Mouse (Mus musculus) embryonic stem cell, embryonic (primary cell): ENCODE measurements around the gene Ncaph2.

Experiments used
- CTCF ChIA-PET, 4 experiments: fragments of 300-600 bp in 2 of 4; fragments of 350-600 bp in 2 of 4; sonication (Branson Sonifier 250); formaldehyde crosslinking; loops; one replicate each; lab custom pipeline; 2022; ENCODE audit warnings: inconsistent platforms in 2 of 4; lab: Charles Lee
- POLR2A ChIA-PET, 4 experiments: fragments of 300-600 bp in 2 of 4; fragments of 350-600 bp in 2 of 4; sonication (Branson Sonifier 250); formaldehyde crosslinking; loops; one replicate each; lab custom pipeline; 2022; ENCODE audit warnings: antibody characterized with exemption in 4 of 4, inconsistent platforms in 1 of 4; lab: Charles Lee

Ncaph2 gene

GRCm38 (mm10) chr15:89326441-89326840 is 29.1 kb upstream of the Ncaph2 start:
- ChIA-PET POLR2A (interaction anchor here in 2 of 4 experiments (0.6 to 1.6 kb wide), 4 partner anchors 11 to 198 kb away, joined by 3 to 8 read pairs (median 4); partner anchors contain the start of gene Sbf1 (in 2 of the 2)), CTCF (interaction anchor here in 2 of 4 experiments (0.6 to 1.2 kb wide), 4 partner anchors 9 to 249 kb away, joined by 3 to 5 read pairs (median 4); partner anchors contain the start of gene Sbf1 (in 1 of the 2))

- POLR2A ChIA-PET: interaction anchor here in 3 of 4 experiments (0.7 to 4.8 kb wide), 8 partner anchors 11 to 390 kb away, joined by 3 to 37 read pairs (median 4); partner anchors contain the start of genes Adm2 (in 3 of the 3), Lmf2 (in 2 of the 3), Ncaph2 (in 1 of the 3) and Sbf1 (in 1 of the 3)
- CTCF ChIA-PET: interaction anchor here in 2 of 4 experiments (0.6 to 2.0 kb wide), 3 partner anchors 11 to 40 kb away, joined by 3 to 5 read pairs (median 3); partner anchors contain the start of gene Sco2 (in 1 of the 2)
Measured at GRCm38 (mm10) chr15:89334271-89334670, 21.2 kb upstream of the Ncaph2 start, which contains the start of gene Miox. Miox (plus strand) TSS chr15:89334398.

- POLR2A ChIA-PET: interaction anchor here in 3 of 4 experiments (0.9 to 4.8 kb wide), 9 partner anchors 11 to 389 kb away, joined by 3 to 37 read pairs (median 5); partner anchors contain the start of genes Adm2 (in 3 of the 3), Lmf2 (in 1 of the 3), Ncaph2 (in 1 of the 3) and Sbf1 (in 1 of the 3)
- CTCF ChIA-PET: interaction anchor here in 2 of 4 experiments (0.6 to 2.0 kb wide), 3 partner anchors 9 to 38 kb away, joined by 3 to 5 read pairs (median 3); partner anchors contain the start of gene Sco2 (in 1 of the 2)
Measured at GRCm38 (mm10) chr15:89334774-89335537, 20.6 kb upstream of the Ncaph2 start.

- POLR2A ChIA-PET: interaction anchor here in 3 of 4 experiments (0.8 to 4.8 kb wide), 9 partner anchors 8 to 141 kb away, joined by 3 to 37 read pairs (median 6); partner anchors contain the start of genes Adm2 (in 2 of the 3), Sbf1 (in 2 of the 3) and Sco2 (in 1 of the 3)
- CTCF ChIA-PET: interaction anchor here in 2 of 4 experiments (0.7 to 2.0 kb wide), 4 partner anchors 10 to 140 kb away, joined by 3 to 5 read pairs (median 3); partner anchors contain the start of genes Dennd6b (in 1 of the 2) and Sbf1 (in 1 of the 2)
Measured at GRCm38 (mm10) chr15:89336422-89336821, 19.1 kb upstream of the Ncaph2 start.

- ChIA-PET CTCF (interaction anchor here in 1 of 4 experiments (0.7 kb wide), 1 partner anchor 14 kb away, joined by 3 read pairs; no protein-coding TSS in a partner anchor), POLR2A (interaction anchor here in 1 of 4 experiments (1.1 to 1.4 kb wide), 2 partner anchors 13 to 17 kb away, joined by 3 read pairs; partner anchors contain the start of gene Adm2)
Measured at GRCm38 (mm10) chr15:89339696-89340095, 15.8 kb upstream of the Ncaph2 start.

- POLR2A ChIA-PET: interaction anchor here in 1 of 4 experiments (0.5 to 1.4 kb wide), 4 partner anchors 9 to 250 kb away, joined by 3 to 5 read pairs (median 3); partner anchors contain the start of gene Adm2
- CTCF ChIA-PET: interaction anchor here in 1 of 4 experiments (0.7 kb wide), 1 partner anchor 13 kb away, joined by 3 read pairs; no protein-coding TSS in a partner anchor
Measured at GRCm38 (mm10) chr15:89340136-89340535, 15.4 kb upstream of the Ncaph2 start.

GRCm38 (mm10) chr15:89341678-89342077 is 13.8 kb upstream of the Ncaph2 start:
- ChIA-PET CTCF (interaction anchor here in 1 of 4 experiments (1.0 kb wide), 1 partner anchor 19 kb away, joined by 4 read pairs; no protein-coding TSS in a partner anchor), POLR2A (no interaction called here)

- POLR2A ChIA-PET: interaction anchor here in 1 of 4 experiments (0.9 to 1.5 kb wide), 2 partner anchors 17 to 30 kb away, joined by 3 read pairs; partner anchors contain the start of gene Sco2
Measured at GRCm38 (mm10) chr15:89343325-89343724, 12.2 kb upstream of the Ncaph2 start.

GRCm38 (mm10) chr15:89350447-89350846 is 5.1 kb upstream of the Ncaph2 start:
- ChIA-PET POLR2A (interaction anchor here in 3 of 4 experiments (0.8 to 16.3 kb wide), 9 partner anchors 9 to 227 kb away, joined by 3 to 248 read pairs (median 3); partner anchors contain the start of genes Hdac10 (in 1 of the 3), Odf3b (in 1 of the 3), Sbf1 (in 1 of the 3) and Sco2 (in 1 of the 3)), CTCF (interaction anchor here in 2 of 4 experiments (1.3 to 1.8 kb wide), 2 partner anchors 23 to 24 kb away, joined by 3 to 7 read pairs; partner anchors contain the start of gene Sco2 (in 1 of the 2))

More at GRCm38 (mm10) chr15:89343325-89343724, 12.2 kb upstream of the Ncaph2 start:
- CTCF ChIA-PET: interaction anchor here in 1 of 4 experiments (0.6 kb wide), 1 partner anchor 216 kb away, joined by 5 read pairs; no protein-coding TSS in a partner anchor

GRCm38 (mm10) chr15:89351302-89351701 is 4.2 kb upstream of the Ncaph2 start:
- ChIA-PET POLR2A (interaction anchor here in 3 of 4 experiments (0.8 to 16.3 kb wide), 9 partner anchors 8 to 228 kb away, joined by 3 to 248 read pairs (median 3); partner anchors contain the start of genes Hdac10 (in 1 of the 3), Odf3b (in 1 of the 3), Sbf1 (in 1 of the 3) and Sco2 (in 1 of the 3)), CTCF (interaction anchor here in 1 of 4 experiments (1.8 kb wide), 1 partner anchor 23 kb away, joined by 7 read pairs; the partner anchor contains the start of gene Sco2)

GRCm38 (mm10) chr15:89352054-89352453 is 3.5 kb upstream of the Ncaph2 start:
- POLR2A ChIA-PET: interaction anchor here in 2 of 4 experiments (0.6 to 16.3 kb wide), 7 partner anchors 9 to 37 kb away, joined by 3 to 248 read pairs (median 3); partner anchors contain the start of genes Sco2 (in 2 of the 2), Odf3b (in 1 of the 2), Sbf1 (in 1 of the 2) and Tymp (in 1 of the 2)
- CTCF ChIA-PET: interaction anchor here in 1 of 4 experiments (1.8 kb wide), 1 partner anchor 22 kb away, joined by 7 read pairs; the partner anchor contains the start of gene Sco2

- ChIA-PET POLR2A (interaction anchor here in 2 of 4 experiments (0.6 to 16.3 kb wide), 5 partner anchors 11 to 28 kb away, joined by 3 to 248 read pairs (median 3); partner anchors contain the start of genes Sco2 (in 2 of the 2), Odf3b (in 1 of the 2) and Tymp (in 1 of the 2)), CTCF (interaction anchor here in 2 of 4 experiments (0.6 to 1.6 kb wide), 2 partner anchors 13 to 66 kb away, joined by 3 to 4 read pairs; no protein-coding TSS in a partner anchor)
Measured at GRCm38 (mm10) chr15:89352795-89353194, 2.7 kb upstream of the Ncaph2 start.

GRCm38 (mm10) chr15:89353837-89354236 is 1.7 kb upstream of the Ncaph2 start:
- ChIA-PET POLR2A (interaction anchor here in 2 of 4 experiments (0.5 to 16.3 kb wide), 5 partner anchors 14 to 141 kb away, joined by 3 to 248 read pairs (median 5); partner anchors contain the start of genes Sco2 (in 2 of the 2), Miox (in 1 of the 2), Odf3b (in 1 of the 2) and Tymp (in 1 of the 2)), CTCF (interaction anchor here in 1 of 4 experiments (1.6 kb wide), 1 partner anchor 14 kb away, joined by 3 read pairs; no protein-coding TSS in a partner anchor)

GRCm38 (mm10) chr15:89354455-89354854 is 1.1 kb upstream of the Ncaph2 start:
- ChIA-PET CTCF (no interaction called here), POLR2A (interaction anchor here in 2 of 4 experiments (0.9 to 16.3 kb wide), 4 partner anchors 18 to 172 kb away, joined by 4 to 248 read pairs (median 40); partner anchors contain the start of genes Sco2 (in 2 of the 2), Miox (in 1 of the 2), Odf3b (in 1 of the 2) and Tymp (in 1 of the 2))

- CTCF ChIA-PET: interaction anchor here (0.6 to 4.5 kb wide), 8 partner anchors 17 to 1620 kb away, joined by 3 to 30 read pairs (median 3); partner anchors contain the start of genes Sco2 (in 2 of the 4), C730034F03Rik (in 1 of the 4), Chkb (in 1 of the 4) and Gm44502 (in 1 of the 4)
- POLR2A ChIA-PET: interaction anchor here (0.7 to 16.3 kb wide), 39 partner anchors 8 to 1899 kb away, joined by 3 to 248 read pairs (median 4); partner anchors contain the start of genes Sco2 (in 4 of the 4), Chkb (in 2 of the 4), Cpt1b (in 2 of the 4) and Tubgcp6 (in 2 of the 4)
Measured at GRCm38 (mm10) chr15:89356372-89356771, 853 bp downstream of the Ncaph2 start.

- POLR2A ChIA-PET: interaction anchor here in 2 of 4 experiments (1.0 to 16.3 kb wide), 6 partner anchors 8 to 70 kb away, joined by 3 to 248 read pairs (median 4); partner anchors contain the start of genes Sco2 (in 2 of the 2), C730034F03Rik (in 1 of the 2), Gm44502 (in 1 of the 2) and Odf3b (in 1 of the 2)
- CTCF ChIA-PET: interaction anchor here in 2 of 4 experiments (0.5 to 4.5 kb wide), 4 partner anchors 14 to 584 kb away, joined by 3 to 30 read pairs (median 19); partner anchors contain the start of gene Sco2 (in 2 of the 2)
Measured at GRCm38 (mm10) chr15:89358784-89359183, 3.3 kb downstream of the Ncaph2 start.
